Mouse (Mus musculus) cerebellum, adult 8-10 months (tissue): ENCODE data around the gene BC051019.

Experiments used
- DNase-seq: peaks from one replicate; pipeline ENCODE4 v3.0.0; 2022

The BC051019 gene

DNA sequence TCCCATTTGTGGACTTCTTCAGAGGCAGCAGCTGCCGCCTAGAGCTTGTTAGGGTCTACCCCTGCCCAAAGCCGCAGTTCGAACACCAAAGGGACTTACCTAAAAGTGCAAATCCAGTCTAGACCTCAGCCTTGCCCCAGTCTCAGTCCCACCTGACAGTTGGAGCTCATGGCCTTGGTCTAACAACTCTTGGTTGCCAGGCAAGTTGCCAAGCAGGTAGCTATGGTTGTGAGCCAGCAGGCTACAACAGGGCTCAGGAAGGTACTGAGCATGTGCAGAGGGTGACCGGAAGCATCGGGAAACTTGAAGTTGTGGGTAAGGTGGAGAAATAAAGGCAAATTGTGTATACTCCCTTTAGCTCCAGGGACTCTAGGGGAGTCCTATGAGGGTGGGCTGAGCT, at the start of gene BC051019:
Gene BC051019, minus strand, starts transcription at position 154 of the 400 bp plus-strand sequence.
- DNase-seq: no peak

GRCm38 (mm10) chr7:109772251-109772650, 48.6 kb upstream of the BC051019 start:
- no peak for DNase-seq

DNA sequence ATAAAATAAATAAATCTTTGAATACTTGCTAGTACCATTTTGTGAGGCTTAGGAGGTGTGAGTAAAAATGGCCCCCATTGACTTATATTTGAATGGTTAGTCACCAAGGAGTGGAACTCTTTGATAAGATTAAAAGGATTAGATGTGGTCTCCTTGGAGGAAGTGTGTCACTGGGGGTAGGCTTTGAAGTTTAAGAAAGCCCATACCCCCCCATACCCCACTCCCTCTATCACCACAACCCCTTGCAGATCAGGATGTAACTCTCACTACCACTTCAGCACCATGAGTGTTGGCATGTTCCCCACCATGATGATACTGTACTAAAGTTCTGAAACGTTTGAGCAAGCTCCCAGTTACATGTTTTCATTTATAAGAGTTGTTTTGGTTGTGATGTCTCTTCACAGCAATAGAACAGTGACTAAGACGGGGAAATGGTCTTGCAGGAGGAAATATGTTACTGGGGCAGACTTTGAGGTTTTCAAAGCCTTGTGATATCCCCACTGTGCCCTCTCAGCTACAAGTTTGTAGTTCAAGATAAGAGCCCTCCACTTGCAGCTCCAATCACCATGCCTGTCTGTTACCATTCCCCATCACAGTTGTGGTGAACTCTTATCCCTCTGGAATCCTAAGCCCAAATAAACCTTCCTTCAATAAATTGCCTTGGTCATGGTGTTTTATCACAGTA, 45.2 kb upstream of the BC051019 start:
- no peak for DNase-seq

GRCm38 (mm10) chr7:109767575-109768350, 44.1 kb upstream of the BC051019 start:
- DNase-seq: no peak

GRCm38 (mm10) chr7:109764009-109764408, 40.4 kb upstream of the BC051019 start:
- DNase-seq: no peak

GRCm38 (mm10) chr7:109756291-109756690, 32.6 kb upstream of the BC051019 start:
- no peak for DNase-seq

- DNase-seq: no peak
These were observed 30.4 kb upstream of the BC051019 start for GRCm38 (mm10) chr7:109754034-109754433.

- DNase-seq: peak; percentile 73
These were observed 28.6 kb upstream of the BC051019 start, which contains the start of gene Tmem9b for GRCm38 (mm10) chr7:109752008-109752925. TSS of gene Tmem9b (minus strand) at chr7:109752875.

- DNase-seq: no peak
These were observed 27.9 kb upstream of the BC051019 start for GRCm38 (mm10) chr7:109751427-109752007.

- no peak for DNase-seq
These were observed 24.1 kb upstream of the BC051019 start for GRCm38 (mm10) chr7:109747747-109748146.

- DNase-seq: no peak
These were observed 18.1 kb upstream of the BC051019 start for GRCm38 (mm10) chr7:109741703-109742102.

DNA sequence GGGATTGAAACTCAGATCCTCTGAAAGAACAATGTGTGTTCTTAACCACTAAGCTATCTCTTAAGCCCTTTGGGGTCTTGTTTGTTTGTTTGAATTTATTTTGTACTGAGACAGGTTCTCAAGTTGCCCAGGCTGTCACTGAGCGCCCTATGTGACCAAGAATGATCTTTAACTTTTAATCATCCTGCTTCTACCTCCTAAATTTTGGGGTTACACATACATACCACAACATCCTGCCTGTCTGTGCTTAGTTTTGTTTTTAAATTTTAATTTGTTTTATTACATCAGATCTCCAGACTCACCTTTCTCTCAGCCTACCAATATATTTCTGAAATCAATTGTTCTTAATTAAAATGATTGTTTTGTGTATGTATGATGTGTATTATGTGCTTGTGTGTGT, 17.4 kb upstream of the BC051019 start:
- DNase-seq: no peak

GRCm38 (mm10) chr7:109739822-109740370, 16.2 kb upstream of the BC051019 start:
- no peak for DNase-seq

GRCm38 (mm10) chr7:109734806-109735205, 11.2 kb upstream of the BC051019 start:
- no peak for DNase-seq

DNA sequence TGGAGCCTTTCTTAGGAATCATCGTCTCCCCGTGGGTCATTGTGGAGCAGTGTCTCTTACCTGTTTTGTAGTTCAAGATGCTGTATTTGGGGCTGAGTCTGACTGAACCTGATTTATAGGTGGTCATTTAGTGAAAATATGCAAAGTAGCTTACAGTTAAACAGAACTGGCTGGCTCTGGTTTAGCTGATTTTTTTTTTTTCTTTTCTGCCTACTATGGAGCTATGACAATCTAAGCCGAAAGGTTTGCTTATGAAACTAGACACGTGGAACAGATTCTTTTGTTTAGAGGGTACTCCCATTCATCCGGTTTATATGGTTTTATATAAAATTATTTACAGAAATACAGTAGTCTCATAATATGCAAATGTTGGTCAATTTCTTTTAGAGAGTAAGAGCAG, 8.0 kb upstream of the BC051019 start, which contains the start of gene Ascl3:
Gene Ascl3, minus strand, starts transcription at position 101 of the 400 bp plus-strand sequence.
- DNase-seq: no peak

- no peak for DNase-seq
These were observed 536 bp downstream of the BC051019 start for GRCm38 (mm10) chr7:109723114-109723513.

GRCm38 (mm10) chr7:109722618-109723017, 1.0 kb downstream of the BC051019 start:
- no peak for DNase-seq

- DNase-seq: peak; percentile 32
These were observed 4.4 kb downstream of the BC051019 start for GRCm38 (mm10) chr7:109719286-109719685.

- no peak for DNase-seq
These were observed 10.1 kb downstream of the BC051019 start for GRCm38 (mm10) chr7:109713434-109713982.

GRCm38 (mm10) chr7:109712198-109712597, 11.5 kb downstream of the BC051019 start:
- DNase-seq: no peak

- no peak for DNase-seq
These were observed 13.6 kb downstream of the BC051019 start for GRCm38 (mm10) chr7:109710069-109710468.

GRCm38 (mm10) chr7:109708961-109709382, 14.7 kb downstream of the BC051019 start:
- no peak for DNase-seq
